Comparison of ENCODE assay signal across 8 mouse cellular contexts in genomic region chr2:85123187-85123868, GRCm38 (mm10). TPM values are rescaled to one million over a fixed set of nuclear protein-coding genes. Genes with fewer than 3 reads are reported as not detected.
A peak's percentile ranks its signal among the peaks of the same experiment; 100 is the strongest.
DNase-seq lines count a peak whose midpoint lies in the region; ATAC-seq and TF ChIP-seq lines count a peak whose summit lies in the region.

No protein-coding gene starts in this region.

- no peak for TF ChIP-seq POLR2A in spleen, adult 2 months (IDR thresholded peaks at IDR 0.05; ENCODE audit: low read depth, low read length)

- no peaks in the 10 kb centered on the region for H3K4me1 ChIP-seq in spleen, adult 2 months (ENCODE audit: control insufficient read depth, insufficient read depth, insufficient read length)
- H3K4me1 ChIP-seq in forebrain, embryonic 13.5 days: no peaks in the 10 kb centered on the region
- H3K4me1 ChIP-seq in kidney, embryonic 14.5 days (ENCODE audit: control insufficient read depth, insufficient read depth, low read length): no peaks in the 10 kb centered on the region
- no peaks in the 10 kb centered on the region for H3K4me1 ChIP-seq in liver, postnatal 0 days (ENCODE audit: insufficient read depth)

- no peak overlapping the region for H3K4me2 ChIP-seq in forebrain, embryonic 13.5 days
- H3K4me2 ChIP-seq in kidney, embryonic 14.5 days (replicated peaks; ENCODE audit: low read depth, low read length): no peak overlapping the region
- H3K4me2 ChIP-seq in liver, postnatal 0 days (ENCODE audit: low read depth, low read length): no peak overlapping the region

- no peaks in the 10 kb centered on the region for H3K27me3 ChIP-seq in spleen, adult 2 months (ENCODE audit: control insufficient read depth, insufficient read depth, low read length)
- no peaks in the 10 kb centered on the region for H3K27me3 ChIP-seq in forebrain, embryonic 13.5 days
- H3K27me3 ChIP-seq in kidney, embryonic 14.5 days (ENCODE audit: control insufficient read depth, insufficient read depth, low read length): no peaks in the 10 kb centered on the region
- H3K27me3 ChIP-seq in liver, postnatal 0 days (ENCODE audit: insufficient read depth, low read length): no peaks in the 10 kb centered on the region

- H3K27ac ChIP-seq in spleen, adult 2 months (ENCODE audit: insufficient read depth, low read length): no peak overlapping the region
- no peak overlapping the region for H3K27ac ChIP-seq in forebrain, embryonic 13.5 days
- H3K27ac ChIP-seq in kidney, embryonic 14.5 days (ENCODE audit: low read depth, low read length): no peak overlapping the region
- H3K27ac ChIP-seq in liver, postnatal 0 days (ENCODE audit: low read depth): no peak overlapping the region

- TF ChIP-seq EP300 in liver, postnatal 0 days (IDR thresholded peaks at IDR 0.05; ENCODE audit: low read depth): no peak

- 34% methylated on average over 5 of the region's 5 CpGs for WGBS in spleen, adult 2 months
- 36% methylated on average over 5 of the region's 5 CpGs for WGBS in forebrain, embryonic 13.5 days
- WGBS in kidney, embryonic 14.5 days: 34% methylated on average over 5 of the region's 5 CpGs
- 26% methylated on average over 5 of the region's 5 CpGs for WGBS in liver, postnatal 0 days (ENCODE audit: insufficient replicate concordance)

- peak; percentile 84 for ATAC-seq in forebrain, embryonic 13.5 days
- ATAC-seq in kidney, embryonic 14.5 days (ENCODE audit: low FRiP score, low TSS enrichment): peak; percentile 69; the same call in 1 of the 2 replicates
- ATAC-seq in liver, postnatal 0 days: no peak

- H3K4me3 ChIP-seq in spleen, adult 2 months (ENCODE audit: extremely low read depth, insufficient read depth, insufficient read length): no peak overlapping the region
- no peak overlapping the region for H3K4me3 ChIP-seq in forebrain, embryonic 13.5 days
- H3K4me3 ChIP-seq in kidney, embryonic 14.5 days (ENCODE audit: low read length): no peak overlapping the region
- H3K4me3 ChIP-seq in liver, postnatal 0 days (ENCODE audit: low read depth, low read length): no peak overlapping the region

- peak in 1 of 2 experiments; percentile 7 for DNase-seq in spleen, adult 2 months (ENCODE audit: low read depth in 1 of 2, low spot score in 2 of 2)
- DNase-seq in spleen, adult 18-20 months: no peak
- DNase-seq in brain, embryonic 18.5 days (ENCODE audit: low read depth, low spot score): peak; percentile 61
- DNase-seq in liver, postnatal 0 days: no peak
- peak; percentile 70 for DNase-seq in retina, postnatal 1 day
- DNase-seq in gastrocnemius, adult 8-10 months (ENCODE audit: low spot score in 2 of 2): no peak

- TF ChIP-seq CTCF in spleen, adult 2 months (IDR thresholded peaks at IDR 0.05; ENCODE audit: extremely low read depth, insufficient read depth, insufficient read length, insufficient replicate concordance): peak; percentile 45; the same call in 1 of the 2 replicates
- peak; percentile 84 for TF ChIP-seq CTCF in liver, postnatal 0 days (IDR thresholded peaks at IDR 0.05; ENCODE audit: low read depth)

- no peak overlapping the region for H3K9ac ChIP-seq in forebrain, embryonic 13.5 days
- no peak overlapping the region for H3K9ac ChIP-seq in kidney, embryonic 14.5 days (ENCODE audit: low read depth, low read length)
- no peak overlapping the region for H3K9ac ChIP-seq in liver, postnatal 0 days (replicated peaks)

- H3K36me3 ChIP-seq in spleen, adult 2 months (ENCODE audit: control insufficient read depth, insufficient read depth, low read length): no peaks in the 10 kb centered on the region
- H3K36me3 ChIP-seq in forebrain, embryonic 13.5 days (ENCODE audit: poor library complexity, severe bottlenecking): no peaks in the 10 kb centered on the region
- no peaks in the 10 kb centered on the region for H3K36me3 ChIP-seq in kidney, embryonic 14.5 days (ENCODE audit: control insufficient read depth, insufficient read depth, low read length)
- no peaks in the 10 kb centered on the region for H3K36me3 ChIP-seq in liver, postnatal 0 days (replicated peaks; ENCODE audit: insufficient read depth, low read length)

- H3K9me3 ChIP-seq in forebrain, embryonic 13.5 days (replicated peaks): no peaks in the 10 kb centered on the region
- H3K9me3 ChIP-seq in kidney, embryonic 14.5 days (ENCODE audit: control insufficient read depth, low read length): no peaks in the 10 kb centered on the region
- no peaks in the 10 kb centered on the region for H3K9me3 ChIP-seq in liver, postnatal 0 days (ENCODE audit: low read length)

RNA-seq across cellular contexts. Expression of gene Aplnr, which starts 12.7 kb away (rescaled TPM):
- polyA plus RNA-seq in spleen, adult 2 months (2012; rRNA removed): 2.5 and 2.9 TPM in 2 replicates
- 20.0 and 21.7 TPM in 2 replicates for polyA plus RNA-seq in forebrain, embryonic 13.5 days (2015; fragmentation: Nextera tagmentation; extraction: Ambion mirVana)
- polyA plus RNA-seq in kidney, embryonic 14.5 days (2014; fragmentation: Nextera tagmentation; extraction: Ambion mirVana): 54.0 and 67.7 TPM in 2 replicates
- 2.3 and 2.5 TPM in 2 replicates for polyA plus RNA-seq in liver, postnatal 0 days (2015; fragmentation: Nextera tagmentation; extraction: Ambion mirVana)
- total RNA-seq in gastrocnemius, adult 8-10 months (2022): 1 to 10 TPM; 1.5 to 5.4 (median 2.6) TPM

Comparison
In these comparisons a context has a peak if more than half of its experiments do, and no peak if none do; other contexts are left out.
1. DNase-seq: peak in brain, embryonic 18.5 days (single experiment) and retina, postnatal 1 day (single experiment); none in spleen, adult 18-20 months (0 of 2), liver, postnatal 0 days (single experiment) and gastrocnemius, adult 8-10 months (0 of 2).